Mouse (Mus musculus) kidney, postnatal 10 days (tissue): Measurements from ENCODE around the gene Brd3.

ENCODE experiments used
- DNase-seq: peaks from one replicate; pipeline ENCODE4 v3.0.0; 2021; ENCODE audit warnings: mixed read lengths

Brd3 gene

DNA sequence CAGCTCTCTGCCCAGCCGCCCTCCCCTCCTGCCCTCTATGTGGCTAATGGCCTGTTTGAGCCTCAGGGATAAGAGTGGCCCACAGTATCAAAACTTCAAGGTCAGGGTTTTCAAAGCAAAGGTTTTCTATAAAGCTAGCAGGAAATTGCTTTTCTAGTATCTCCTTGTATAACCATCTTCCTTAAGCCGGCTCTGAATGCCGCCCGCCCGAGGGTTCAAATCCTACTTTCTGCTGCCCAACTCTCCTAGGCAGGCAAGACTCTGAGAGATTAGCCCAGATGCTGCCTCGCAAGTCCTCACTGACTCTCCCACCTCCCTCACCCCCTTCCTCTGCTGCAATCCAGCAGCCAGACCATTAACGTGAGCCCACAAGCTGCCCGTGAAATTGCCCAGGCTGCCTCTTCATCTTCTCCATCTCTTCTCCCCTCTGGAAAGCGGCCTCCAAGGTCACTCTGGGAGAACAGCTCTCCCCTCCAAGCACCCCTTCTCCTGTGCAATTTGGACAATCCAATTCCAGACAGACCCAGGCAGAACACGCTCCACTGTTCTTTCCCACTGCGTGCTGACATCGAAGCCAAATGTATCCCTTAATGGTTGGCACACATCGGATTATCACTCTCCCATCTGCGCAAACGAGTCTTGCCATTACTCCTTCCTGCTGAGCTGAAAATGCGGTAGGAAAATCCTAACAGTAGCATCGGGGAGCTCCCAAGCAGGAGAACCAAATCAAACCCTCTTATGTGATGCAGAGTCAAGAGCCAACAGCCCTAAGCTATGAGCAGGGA is 110.6 kb downstream of the Brd3 start:
- DNase-seq, result no peak
